In genomic region chr2:69135661-69136576, GRCm38 (mm10) we compare ENCODE assay signal across 8 mouse cellular contexts. TPM values are rescaled to one million over a fixed set of nuclear protein-coding genes. Genes with fewer than 3 reads are reported as not detected.
DNase-seq lines count a peak whose midpoint lies in the region; ATAC-seq and TF ChIP-seq lines count a peak whose summit lies in the region.

Nostrin (plus strand) TSS chr2:69135800.

- TF ChIP-seq POLR2A in thymus, adult 2 months (IDR thresholded peaks at IDR 0.05; ENCODE audit: control insufficient read depth, extremely low read depth, insufficient read depth, low read length, poor library complexity): no peak

- H3K36me3 ChIP-seq in kidney, embryonic 15.5 days: no peaks in the 10 kb centered on the region
- no peaks in the 10 kb centered on the region for H3K36me3 ChIP-seq in thymus, adult 2 months (ENCODE audit: control insufficient read depth, insufficient read depth, low read length)

- peaks cover 38% of the 10 kb centered on the region for H3K4me1 ChIP-seq in kidney, embryonic 15.5 days
- H3K4me1 ChIP-seq in thymus, adult 2 months (replicated peaks; ENCODE audit: control insufficient read depth, insufficient read depth, low read length): peaks cover 7% of the 10 kb centered on the region; the same call in 1 of the 2 replicates

- no peak for TF ChIP-seq CTCF in thymus, adult 2 months (IDR thresholded peaks at IDR 0.05; ENCODE audit: borderline replicate concordance, control insufficient read depth, extremely low read depth, insufficient read depth, low read length, poor library complexity)

- H3K9ac ChIP-seq in kidney, embryonic 15.5 days: no peak within 1 kb of the TSS

- DNase-seq in frontal cortex, adult 2 months (ENCODE audit: extremely low spot score in 1 of 2, low spot score in 1 of 2): peak; percentile 11 to 43
- no peak for DNase-seq in frontal cortex, postnatal 25 days (ENCODE audit: low spot score in 2 of 2)
- peak; percentile 81 for DNase-seq in lung, postnatal 25 days (ENCODE audit: low spot score)
- no peak for DNase-seq in thymus, adult 2 months
- no peak for DNase-seq in retina, embryonic 14.5 days (ENCODE audit: low spot score)

- WGBS in kidney, embryonic 15.5 days: 52% methylated on average over 15 of the region's 15 CpGs
- WGBS in thymus, adult 2 months: 10% methylated on average over 15 of the region's 15 CpGs

- no peaks in the 10 kb centered on the region for H3K27me3 ChIP-seq in kidney, embryonic 15.5 days
- H3K27me3 ChIP-seq in thymus, adult 2 months (ENCODE audit: control insufficient read depth, insufficient read depth, low read length): no peaks in the 10 kb centered on the region

- peak; percentile 89 for ATAC-seq in granulocyte monocyte progenitor cell, adult 5-6 weeks (replicated peaks; ENCODE audit: poor library complexity, severe bottlenecking)
- ATAC-seq in kidney, embryonic 15.5 days (replicated peaks; ENCODE audit: low FRiP score): peak; percentile 30
- no peak for ATAC-seq in inflammation-experienced regulatory T-cells, adult 6 months

- H3K4me3 ChIP-seq in kidney, embryonic 15.5 days (replicated peaks): peak within 1 kb of the TSS; percentile 22
- H3K4me3 ChIP-seq in thymus, adult 2 months (ENCODE audit: control insufficient read depth, insufficient read depth, low read length): no peak within 1 kb of the TSS

- H3K4me2 ChIP-seq in kidney, embryonic 15.5 days: peak within 1 kb of the TSS; percentile 42

- peak within 1 kb of the TSS; percentile 74 for H3K27ac ChIP-seq in kidney, embryonic 15.5 days
- H3K27ac ChIP-seq in thymus, adult 2 months (ENCODE audit: control insufficient read depth, insufficient read depth, low read length): no peak within 1 kb of the TSS

- H3K9me3 ChIP-seq in kidney, embryonic 15.5 days (replicated peaks): no peaks in the 10 kb centered on the region

RNA-seq across cellular contexts. Expression of gene Nostrin, which starts in this region (rescaled TPM):
- polyA plus RNA-seq in frontal cortex, adult 2 months (2012; rRNA removed): 2.9 and 3.2 TPM in 2 replicates
- 2.1 and 9.0 TPM in 2 replicates for total RNA-seq in granulocyte monocyte progenitor cell, adult 5-6 weeks (2014; fragmentation: Nextera tagmentation)
- 9.3 and 12.2 TPM in 2 replicates for total RNA-seq in granulocyte monocyte progenitor cell, adult 5-6 weeks (2017)
- polyA plus RNA-seq in kidney, embryonic 15.5 days (2015; fragmentation: Nextera tagmentation; extraction: Ambion mirVana): 6.4 and 7.5 TPM in 2 replicates
- polyA plus RNA-seq in thymus, adult 2 months (2012; rRNA removed): 1.00 and 1.2 TPM in 2 replicates
- polyA plus RNA-seq in inflammation-experienced regulatory T-cells, adult 6 months (2017; shearing (Covaris generic)): 1 to 10 TPM in 1 of 3 experiments, under 1 TPM in 2; 0.62 to 1.2 (median 0.74) TPM

Comparison
In these comparisons a context has a peak if more than half of its experiments do, and no peak if none do; other contexts are left out.
1. DNase-seq: peak in frontal cortex, adult 2 months (2 of 2) and lung, postnatal 25 days (single experiment); none in frontal cortex, postnatal 25 days (0 of 2), thymus, adult 2 months (single experiment) and retina, embryonic 14.5 days (single experiment).